Mouse (Mus musculus): ENCODE results near the gene Gmeb2. TPM values are rescaled to one million over a fixed set of nuclear protein-coding genes. Genes with fewer than 3 reads are reported as not detected.
A peak's percentile ranks its signal among the peaks of the same experiment; 100 is the strongest.

Gmeb2 gene
- total RNA-seq (2021) = 10 to 100 TPM; 11.5 to 13.3 TPM
- long read RNA-seq, experiment 1, partial matches to known transcripts = 0 of 1 reads
- long read RNA-seq, experiment 1, other reads (novel, unspliced or antisense) = 1 of 1 reads
- long read RNA-seq, experiment 2, full-length matches to known transcripts = 4 of 6 reads
- long read RNA-seq, experiment 2, partial matches to known transcripts = 1 of 6 reads
- long read RNA-seq, experiment 2, other reads (novel, unspliced or antisense) = 1 of 6 reads

- intact Hi-C loops (cut with DNase I) = loop anchor here (2.0 to 5.0 kb wide), 2 partner anchors 46 to 101 kb away; partner anchors contain the start of genes Helz2 and Ppdpf
- peak; percentile 91 to 94 for DNase-seq
Measured at GRCm38 (mm10) chr2:181287958-181288350, at the start of gene Gmeb2. Gene Gmeb2, minus strand, starts transcription at chr2:181288035.

- peak; percentile 63 to 76 for DNase-seq
- intact Hi-C loops (cut with DNase I) = loop anchor here (1.0 kb wide), 1 partner anchor 148 kb away; no protein-coding TSS in a partner anchor
Measured at GRCm38 (mm10) chr2:181334023-181334422, 46.2 kb upstream of the Gmeb2 start.

DNA sequence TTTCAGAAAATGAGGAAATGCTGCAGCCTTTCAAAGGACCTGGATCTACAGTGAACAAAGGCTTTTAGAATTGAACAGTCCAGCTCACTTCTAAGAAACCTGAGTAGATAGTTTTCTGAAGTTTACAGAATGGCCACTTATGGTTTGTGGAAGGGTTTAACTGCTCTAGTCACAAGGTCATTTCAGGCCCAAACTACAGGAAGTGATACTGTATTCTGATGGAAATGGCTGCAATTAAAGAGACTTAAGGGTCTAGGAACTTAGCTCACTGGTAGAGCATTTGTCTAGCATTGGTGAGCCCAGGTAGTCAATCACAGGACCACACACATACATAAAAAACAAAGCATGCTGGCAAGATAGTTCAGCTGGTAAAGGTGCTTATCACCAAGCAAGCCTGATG is 44.7 kb upstream of the Gmeb2 start:
- no peak for DNase-seq
- intact Hi-C loops (cut with DNase I) = no loop called here

DNA sequence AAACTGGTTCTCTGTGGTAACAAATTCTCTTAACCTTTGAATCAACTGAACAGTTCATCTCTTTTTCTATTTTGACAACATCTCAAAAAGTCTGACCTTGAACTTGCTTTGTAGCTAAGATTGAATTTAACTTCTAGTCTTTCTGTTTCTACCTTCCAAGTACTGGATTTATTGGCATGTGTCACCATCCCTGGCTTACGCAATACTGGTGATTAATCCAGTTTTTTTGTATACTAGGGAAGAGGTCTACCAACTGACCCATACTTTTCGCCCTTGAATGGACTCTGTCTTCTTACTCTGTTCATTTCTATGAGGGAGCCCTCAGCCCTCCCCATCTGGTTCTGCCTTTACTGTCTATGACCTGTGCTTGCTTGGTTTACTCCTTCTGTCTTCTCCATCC is 38.3 kb upstream of the Gmeb2 start:
- intact Hi-C loops (cut with DNase I) = no loop called here
- DNase-seq = no peak

DNA sequence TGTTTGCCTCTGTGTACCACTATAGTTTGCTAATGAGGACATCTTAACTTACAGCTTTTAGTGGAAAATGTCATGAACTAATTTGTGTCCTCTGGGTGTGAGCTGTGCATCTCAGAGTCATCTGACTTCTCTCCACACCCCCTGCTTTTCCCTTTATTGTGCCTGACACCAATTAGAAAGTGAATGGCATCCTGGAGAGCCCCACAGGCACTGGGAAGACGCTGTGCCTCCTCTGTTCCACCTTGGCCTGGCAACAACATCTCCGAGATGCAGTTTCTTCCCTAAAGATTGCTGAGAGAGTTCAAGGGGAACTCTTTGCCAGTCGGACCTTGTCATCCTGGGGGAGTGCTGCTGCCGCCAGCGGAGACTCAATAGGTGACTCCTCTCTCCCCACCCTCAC is 34.3 kb upstream of the Gmeb2 start:
- intact Hi-C loops (cut with DNase I) = no loop called here
- DNase-seq = no peak

DNA sequence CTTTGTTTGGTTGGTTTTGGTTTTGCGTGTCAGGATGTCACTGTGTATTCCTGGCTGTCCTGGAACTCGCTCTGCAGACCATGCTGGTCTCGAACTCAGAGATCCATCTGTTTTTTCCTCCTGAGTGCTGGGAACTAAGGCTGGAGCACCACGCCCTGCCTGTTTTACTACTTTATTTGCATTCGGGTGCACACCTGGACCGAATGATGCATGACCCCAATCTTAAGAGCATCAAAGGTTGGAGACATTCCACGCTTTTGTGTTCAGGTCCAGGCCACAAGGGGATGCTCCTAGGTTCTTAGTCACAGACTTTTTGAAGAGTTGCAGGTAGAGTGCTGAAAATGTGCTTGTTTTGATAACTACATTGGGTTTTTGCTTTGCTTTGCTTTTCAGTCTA is 32.3 kb upstream of the Gmeb2 start:
- intact Hi-C loops (cut with DNase I) = no loop called here
- DNase-seq = no peak

GRCm38 (mm10) chr2:181319248-181320102 is 31.6 kb upstream of the Gmeb2 start, which contains the start of gene Rtel1:
Gene Rtel1, plus strand, starts transcription at chr2:181319739.
- DNase-seq = peak; percentile 74 to 88
- intact Hi-C loops (cut with DNase I) = no loop called here

DNA sequence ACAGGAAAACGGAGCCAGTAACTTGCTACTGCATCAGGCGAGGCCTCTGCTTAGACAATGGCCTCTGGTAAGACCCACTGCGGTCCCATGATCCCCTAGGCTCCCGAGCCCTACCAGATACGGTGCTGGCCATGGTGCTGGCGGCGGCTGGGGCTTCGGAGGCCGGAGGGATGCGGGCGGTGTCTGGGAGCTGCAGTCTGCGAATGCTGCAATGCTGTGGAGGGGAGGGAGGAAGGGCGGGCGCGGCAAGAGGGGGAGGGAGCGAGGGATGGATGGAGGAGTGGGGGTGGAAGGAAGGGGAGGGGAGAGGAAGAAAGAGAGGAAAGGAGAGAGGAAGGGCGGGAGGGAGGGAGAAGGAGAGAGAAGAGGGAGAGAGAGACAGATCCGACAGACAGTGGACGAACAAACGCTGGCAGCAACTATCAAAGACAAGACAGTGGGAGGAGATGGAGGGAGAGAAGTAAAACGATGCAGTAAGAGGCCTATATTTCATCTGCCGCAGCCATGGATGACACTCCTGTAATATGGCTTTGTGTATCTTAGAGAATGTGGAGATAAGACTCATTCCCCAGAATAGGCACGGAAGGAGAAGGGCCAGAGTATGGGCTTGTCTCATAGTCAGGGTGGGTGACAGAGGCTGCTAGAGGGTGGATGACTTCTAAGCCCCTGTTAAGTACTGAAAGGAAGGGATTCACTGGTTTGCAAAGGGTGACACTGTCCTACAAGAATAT is 26.4 kb upstream of the Gmeb2 start, which contains the start of gene Stmn3:
Stmn3 (minus strand) TSS at position 421 of the 731 bp plus-strand sequence.
- intact Hi-C loops (cut with DNase I) = no loop called here
- peak; percentile 61 to 77 for DNase-seq

DNA sequence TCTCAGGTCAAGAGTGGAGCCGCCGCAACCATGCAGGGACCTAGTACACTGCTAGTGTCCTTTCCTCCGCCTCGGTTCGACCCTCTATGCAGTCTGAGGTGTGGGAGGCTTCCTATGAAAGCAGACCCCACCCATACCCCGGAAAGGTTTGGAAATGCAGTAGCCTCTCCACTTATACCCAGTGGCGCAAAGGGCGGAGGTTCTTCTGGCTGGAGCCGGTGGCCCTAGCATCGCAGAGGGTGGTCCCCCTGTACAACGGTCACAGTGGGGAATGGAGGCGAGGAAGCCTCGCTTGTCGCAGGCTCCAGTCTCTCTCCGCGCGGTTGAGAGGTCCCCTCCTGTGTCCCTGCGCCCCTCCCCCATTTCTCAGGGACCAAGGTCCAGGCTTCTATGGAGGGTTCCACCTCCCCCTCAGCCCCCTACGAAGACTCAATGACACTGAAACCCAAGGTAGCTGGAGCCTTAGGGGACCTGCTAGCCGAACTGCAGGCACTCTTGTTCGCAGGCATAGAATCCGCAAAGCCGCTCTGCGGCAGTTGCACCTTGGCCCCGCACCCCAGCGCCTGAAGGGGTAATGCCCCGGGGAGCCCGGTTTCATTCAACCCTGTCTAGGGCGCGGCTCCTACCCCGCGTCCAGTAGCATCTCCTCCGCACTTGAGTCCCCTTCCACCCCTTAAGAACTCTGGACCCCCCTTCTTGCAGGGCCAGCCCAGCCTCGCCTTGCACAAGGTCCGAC is 25.7 kb upstream of the Gmeb2 start:
- intact Hi-C loops (cut with DNase I) = no loop called here
- no peak for DNase-seq

DNA sequence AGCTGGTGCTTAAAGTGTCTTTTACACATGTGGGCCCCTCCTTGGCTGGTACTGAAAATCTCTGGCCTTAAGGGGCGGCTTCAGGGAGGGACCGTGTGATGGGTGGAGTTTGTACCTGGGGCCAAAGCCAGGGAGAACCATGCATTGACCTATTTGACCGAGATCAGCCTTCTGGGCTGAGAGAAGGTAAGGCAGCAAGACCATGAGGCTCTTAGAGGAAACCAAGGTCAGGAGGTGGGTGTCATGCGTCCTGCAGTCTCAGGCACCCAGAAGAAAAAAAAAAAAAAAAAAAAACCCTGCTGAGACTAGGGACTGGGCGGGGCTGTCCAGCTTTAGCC is 25.1 kb upstream of the Gmeb2 start:
- no peak for DNase-seq
- intact Hi-C loops (cut with DNase I) = no loop called here

DNA sequence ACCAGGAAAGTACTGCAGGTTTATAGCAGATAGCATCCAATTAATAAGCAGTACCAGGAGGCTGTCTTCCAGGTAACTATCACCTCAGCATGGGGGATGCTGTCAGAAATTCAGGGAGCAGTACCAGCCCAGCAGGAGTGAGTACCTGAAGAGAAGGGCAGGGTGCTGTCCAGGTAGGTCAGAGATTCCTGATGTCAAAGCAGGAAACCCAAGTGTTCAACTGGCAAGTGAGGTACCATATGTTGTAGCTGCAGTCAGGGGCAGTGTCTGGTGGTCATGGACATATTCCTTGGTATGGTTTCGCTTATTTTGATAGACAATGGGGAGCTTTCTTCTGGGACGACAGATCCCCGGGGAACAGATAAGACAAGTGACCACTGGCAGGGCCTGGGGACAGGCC is 24.6 kb upstream of the Gmeb2 start:
- intact Hi-C loops (cut with DNase I) = no loop called here
- no peak for DNase-seq

GRCm38 (mm10) chr2:181307144-181307804 is 19.4 kb upstream of the Gmeb2 start:
- DNase-seq = peak; percentile 33 to 51
- intact Hi-C loops (cut with DNase I) = no loop called here

GRCm38 (mm10) chr2:181304944-181305343 is 17.1 kb upstream of the Gmeb2 start:
- DNase-seq = no peak
- intact Hi-C loops (cut with DNase I) = no loop called here

GRCm38 (mm10) chr2:181302041-181302440 is 14.2 kb upstream of the Gmeb2 start:
- intact Hi-C loops (cut with DNase I) = no loop called here
- DNase-seq = peak; percentile 18 to 38

DNA sequence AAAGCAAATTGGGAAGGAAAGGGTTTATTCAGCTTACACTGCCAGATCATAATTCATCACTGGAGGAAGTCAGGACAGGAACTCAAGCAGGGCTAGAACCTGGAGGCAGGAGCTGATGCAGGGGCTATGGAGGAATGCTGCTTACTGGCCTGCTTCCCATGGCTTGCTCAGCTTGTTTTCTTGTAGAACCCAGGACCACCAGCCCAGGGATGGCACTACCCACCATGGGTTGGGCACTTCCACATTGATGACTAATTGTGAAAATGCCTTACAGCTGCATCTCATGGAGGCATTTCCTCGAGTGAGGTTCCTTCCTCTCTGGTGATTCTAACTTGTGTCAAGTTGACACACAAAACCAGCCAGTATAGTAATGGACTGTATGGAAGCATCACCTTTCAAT is 3.1 kb upstream of the Gmeb2 start:
- no peak for DNase-seq
- intact Hi-C loops (cut with DNase I) = no loop called here

DNA sequence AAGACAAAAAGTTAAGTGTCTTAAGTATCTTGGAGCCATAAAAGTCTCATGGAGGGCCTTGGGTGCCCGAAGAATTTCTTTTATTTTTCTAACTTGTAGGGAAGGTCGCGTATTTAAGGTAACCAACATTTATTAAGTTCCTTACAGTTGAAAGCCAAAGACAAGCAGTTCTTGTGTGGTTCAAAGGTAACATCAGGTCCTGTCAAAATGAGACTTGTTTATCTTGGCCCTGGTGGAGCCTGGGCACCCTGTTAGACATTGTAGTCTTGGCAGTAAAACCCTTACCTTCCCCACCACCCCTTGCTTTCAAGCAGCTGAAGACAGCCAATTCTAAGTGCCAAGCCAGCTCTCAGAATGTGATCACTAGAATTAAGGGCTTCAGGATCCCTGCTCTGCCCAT is 856 bp upstream of the Gmeb2 start:
- no peak for DNase-seq
- intact Hi-C loops (cut with DNase I) = loop anchor here (5.0 kb wide), 1 partner anchor 46 kb away; the partner anchor contains the start of gene Helz2

DNA sequence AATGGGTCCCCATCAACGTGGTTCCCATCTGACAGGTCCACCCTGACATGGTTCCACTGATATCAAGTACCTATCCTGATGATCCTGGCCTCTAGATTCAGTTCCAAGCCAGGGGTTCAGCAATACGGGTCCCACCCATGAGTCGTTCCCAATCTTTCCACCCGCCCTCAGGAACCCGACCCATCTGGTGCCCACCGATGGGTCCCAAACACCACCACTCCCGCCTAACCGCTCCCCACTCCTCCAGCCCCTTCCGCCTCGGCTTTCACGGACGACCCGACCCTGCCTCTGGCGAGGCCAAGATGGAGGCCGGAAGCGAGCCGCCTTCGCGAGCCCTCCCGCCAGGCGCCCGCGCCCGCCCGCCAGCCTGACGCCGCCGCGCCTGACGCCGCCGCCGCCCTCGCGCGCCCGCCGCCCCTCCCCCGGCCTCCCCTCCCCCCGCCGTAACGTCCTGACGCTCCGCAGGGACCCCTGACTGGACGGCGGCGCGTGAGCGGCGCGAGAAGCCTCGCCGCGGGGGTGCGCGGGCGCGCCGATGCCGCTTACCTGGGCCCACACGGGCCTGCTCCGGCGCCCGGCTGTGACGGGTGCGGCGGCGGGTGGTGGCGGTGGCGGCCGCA is 387 bp downstream of the Gmeb2 start:
- intact Hi-C loops (cut with DNase I) = loop anchor here (2.0 to 5.0 kb wide), 2 partner anchors 45 to 101 kb away; partner anchors contain the start of genes Helz2 and Ppdpf
- peak; percentile 89 for DNase-seq

DNA sequence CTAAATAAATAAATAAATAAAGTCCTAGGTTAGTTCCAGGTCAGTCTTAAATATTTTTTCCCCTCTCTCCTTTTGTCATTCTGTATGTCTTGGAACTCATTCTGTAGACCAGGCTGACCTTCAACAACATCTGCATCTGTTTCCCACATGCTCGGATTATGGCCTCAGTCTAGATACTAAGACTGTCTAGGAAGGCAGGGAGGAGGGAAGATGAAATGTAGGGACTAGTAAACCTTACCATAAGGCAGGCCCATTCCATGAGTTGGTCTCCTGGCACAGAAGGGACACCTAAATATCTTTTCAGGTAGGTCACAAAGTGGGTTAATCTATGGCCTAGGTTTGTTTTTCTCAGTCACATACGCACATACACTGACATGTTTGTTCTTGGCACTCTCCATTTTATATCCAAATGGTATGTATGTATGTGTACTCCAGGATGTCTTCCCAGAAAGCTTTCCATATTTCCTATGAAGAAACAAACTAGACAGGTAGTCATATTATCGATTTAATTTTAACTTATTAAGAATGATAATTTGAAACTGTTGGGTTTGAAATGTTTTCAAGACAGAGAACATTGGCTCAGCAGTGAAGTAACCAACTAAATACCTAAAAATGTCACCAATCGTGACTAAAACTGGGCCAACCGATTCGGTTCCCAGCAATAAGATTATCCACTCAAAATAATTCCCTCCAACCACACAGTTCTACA is 1.1 kb downstream of the Gmeb2 start:
- DNase-seq = no peak
- intact Hi-C loops (cut with DNase I) = loop anchor here (2.0 to 5.0 kb wide), 2 partner anchors 44 to 100 kb away; partner anchors contain the start of genes Helz2 and Ppdpf

DNA sequence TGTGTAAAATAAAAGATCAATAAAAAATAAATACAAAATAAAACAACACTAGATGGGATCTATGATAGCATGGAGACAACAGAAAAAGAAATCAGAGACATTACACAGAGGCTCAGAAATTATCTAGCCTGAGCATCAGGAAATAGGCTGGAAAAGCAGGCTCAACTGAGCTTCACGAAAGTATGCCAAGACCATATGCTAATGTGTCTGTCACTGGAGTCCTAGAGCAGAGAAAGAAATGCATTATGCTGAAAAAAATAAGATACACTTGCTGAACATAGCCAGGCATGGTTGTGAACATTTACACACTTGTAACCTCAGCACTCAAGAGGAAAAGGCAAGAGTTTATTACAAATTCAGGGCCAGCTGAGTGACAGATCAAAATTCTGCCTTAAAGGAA is 7.9 kb downstream of the Gmeb2 start:
- DNase-seq = no peak
- intact Hi-C loops (cut with DNase I) = no loop called here

All from heart, postnatal 14 days (tissue).